Mouse (Mus musculus): ENCODE measurements at regions not wholly inside any gene's neighbourhood (a gene's known extent, or its start where the extent isn't known, plus 50 kb on each side); places are given as distances from the start of the nearest gene placed in this dataset.

GRCm38 (mm10) chr2:12709156-12709923 lies 214.5 kb upstream of the Pter start:
- TF ChIP-seq TBP (conservative IDR thresholded peaks at IDR 0.05; ENCODE audit: low read depth, low read length) = no peak
- TF ChIP-seq CTCF (conservative IDR thresholded peaks at IDR 0.05 in 1 of 2, IDR thresholded peaks at IDR 0.05 in 1 of 2; ENCODE audit: low read depth in 2 of 2, low read length in 2 of 2) = peak; percentile 81 to 84
- TF ChIP-seq CHD2 (IDR thresholded peaks at IDR 0.05; ENCODE audit: low read length) = no peak
- TF ChIP-seq TCF12 (IDR thresholded peaks at IDR 0.05; ENCODE audit: low read depth, low read length) = no peak
- no peak for TF ChIP-seq ETS1 (conservative IDR thresholded peaks at IDR 0.05; ENCODE audit: low read depth, low read length)
- no peak for TF ChIP-seq POLR2AphosphoS2 (IDR thresholded peaks at IDR 0.05; ENCODE audit: low read depth, low read length)
- no peak for TF ChIP-seq POLR2A (IDR thresholded peaks at IDR 0.05; ENCODE audit: low read depth, low read length)
- peak; percentile 71 for TF ChIP-seq RAD21 (IDR thresholded peaks at IDR 0.05; ENCODE audit: low read depth, low read length)
- TF ChIP-seq E2F4 (IDR thresholded peaks at IDR 0.05; ENCODE audit: insufficient replicate concordance, low read depth, low read length) = no peak
- TF ChIP-seq SIN3A (IDR thresholded peaks at IDR 0.05; ENCODE audit: low read length) = no peak
- no peak for TF ChIP-seq EP300 (IDR thresholded peaks at IDR 0.05; ENCODE audit: low read length)
- no peak for TF ChIP-seq ELF1 (IDR thresholded peaks at IDR 0.05; ENCODE audit: low read depth, low read length)
- no peak for TF ChIP-seq RCOR1 (conservative IDR thresholded peaks at IDR 0.05; ENCODE audit: low read depth, low read length)

Data from CH12.LX (cell line).